Mouse (Mus musculus): ENCODE measurements at regions not wholly inside any gene's neighbourhood (a gene's known extent, or its start where the extent isn't known, plus 50 kb on each side); places are given as distances from the start of the nearest gene placed in this dataset.
"Not testable (repeated sequence)": the region's sequence is repeated elsewhere in the genome, so short reads cannot be mapped to it uniquely, and the experiment has no call there.

- no peaks in the 10 kb centered on the region for H3K4me1 ChIP-seq (ENCODE audit: control insufficient read depth, insufficient read depth, low read length)
- H3K9me3 ChIP-seq (replicated peaks; ENCODE audit: control insufficient read depth, low read length): no peaks in the 10 kb centered on the region
- H3K27ac ChIP-seq (ENCODE audit: low read length): no peak overlapping the region
- no peak for ATAC-seq (ENCODE audit: insufficient read depth, low FRiP score)
- H3K4me2 ChIP-seq (ENCODE audit: low read depth, low read length): no peak overlapping the region
- no peak overlapping the region for H3K9ac ChIP-seq (ENCODE audit: low read length)
- no peaks in the 10 kb centered on the region for H3K36me3 ChIP-seq (ENCODE audit: control insufficient read depth, insufficient read depth, low read length)
- H3K27me3 ChIP-seq (ENCODE audit: control insufficient read depth, insufficient read depth, low read length): no peaks in the 10 kb centered on the region
- no peak overlapping the region for H3K4me3 ChIP-seq (replicated peaks; ENCODE audit: low read length)
- 35% methylated on average over 8 of the region's 8 CpGs for WGBS
Observed at GRCm38 (mm10) chr15:52464226-52465138, 1420.2 kb upstream of the Gm7489 start.

GRCm38 (mm10) chr15:52478124-52478523 lies 1406.6 kb upstream of the Gm7489 start:
- H3K36me3 ChIP-seq (ENCODE audit: control insufficient read depth, insufficient read depth, low read length); H3K4me2 ChIP-seq (ENCODE audit: low read depth, low read length); H3K27me3 ChIP-seq (ENCODE audit: control insufficient read depth, insufficient read depth, low read length); H3K9ac ChIP-seq (ENCODE audit: low read length); H3K4me3 ChIP-seq (replicated peaks; ENCODE audit: low read length); H3K4me1 ChIP-seq (ENCODE audit: control insufficient read depth, insufficient read depth, low read length); ATAC-seq (ENCODE audit: insufficient read depth, low FRiP score); H3K9me3 ChIP-seq (replicated peaks; ENCODE audit: control insufficient read depth, low read length); H3K27ac ChIP-seq (ENCODE audit: low read length): not testable (repeated sequence)
- WGBS: 90% methylated on average over 14 of the region's 20 CpGs

DNA sequence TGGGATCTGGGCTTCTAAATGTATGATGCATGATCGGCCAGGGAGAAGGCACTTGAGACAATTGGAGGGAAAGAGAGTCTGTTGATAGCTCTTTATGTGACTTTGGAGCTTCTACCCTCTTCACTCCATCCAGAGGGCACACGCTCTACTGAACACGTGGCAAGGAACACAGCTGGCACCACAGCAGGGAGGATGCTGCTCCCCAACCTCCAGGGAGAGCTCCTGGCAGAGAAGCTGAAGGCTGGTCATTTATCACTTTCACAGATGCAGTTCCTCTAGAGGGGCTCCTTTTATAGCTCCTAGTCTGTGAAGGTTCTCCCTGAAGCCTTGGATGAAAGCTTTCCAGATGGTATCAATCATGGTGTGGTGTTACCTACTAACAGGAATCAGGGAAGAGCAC lies 1403.9 kb upstream of the Gm7489 start:
- no peaks in the 10 kb centered on the region for H3K36me3 ChIP-seq (ENCODE audit: control insufficient read depth, insufficient read depth, low read length)
- H3K27me3 ChIP-seq (ENCODE audit: control insufficient read depth, insufficient read depth, low read length): no peaks in the 10 kb centered on the region
- no peak overlapping the region for H3K27ac ChIP-seq (ENCODE audit: low read length)
- no peaks in the 10 kb centered on the region for H3K9me3 ChIP-seq (replicated peaks; ENCODE audit: control insufficient read depth, low read length)
- H3K4me3 ChIP-seq (replicated peaks; ENCODE audit: low read length): no peak overlapping the region
- H3K4me1 ChIP-seq (ENCODE audit: control insufficient read depth, insufficient read depth, low read length): no peaks in the 10 kb centered on the region
- ATAC-seq (ENCODE audit: insufficient read depth, low FRiP score): no peak
- no peak overlapping the region for H3K4me2 ChIP-seq (ENCODE audit: low read depth, low read length)
- WGBS: 38% methylated on average over 3 of the region's 3 CpGs
- H3K9ac ChIP-seq (ENCODE audit: low read length): no peak overlapping the region

- Histone ChIP-seq H3K4me1 (ENCODE audit: control insufficient read depth, insufficient read depth, low read length) (no peaks in the 10 kb centered on the region), H3K4me2 (ENCODE audit: low read depth, low read length) (no peak overlapping the region), H3K27me3 (ENCODE audit: control insufficient read depth, insufficient read depth, low read length) (no peaks in the 10 kb centered on the region), H3K36me3 (ENCODE audit: control insufficient read depth, insufficient read depth, low read length) (no peaks in the 10 kb centered on the region), H3K9me3 (replicated peaks; ENCODE audit: control insufficient read depth, low read length) (no peaks in the 10 kb centered on the region), H3K4me3 (replicated peaks; ENCODE audit: low read length) (no peak overlapping the region), H3K9ac (ENCODE audit: low read length) (no peak overlapping the region), H3K27ac (ENCODE audit: low read length) (no peak overlapping the region)
- WGBS: 53% methylated on average over 5 of the region's 5 CpGs
- no peak for ATAC-seq (ENCODE audit: insufficient read depth, low FRiP score)
Observed at GRCm38 (mm10) chr15:52483598-52484165, 1401.0 kb upstream of the Gm7489 start.

- ATAC-seq (ENCODE audit: insufficient read depth, low FRiP score): no peak
- Histone ChIP-seq H3K36me3 (ENCODE audit: control insufficient read depth, insufficient read depth, low read length) (no peaks in the 10 kb centered on the region), H3K27me3 (ENCODE audit: control insufficient read depth, insufficient read depth, low read length) (no peaks in the 10 kb centered on the region), H3K4me1 (ENCODE audit: control insufficient read depth, insufficient read depth, low read length) (no peaks in the 10 kb centered on the region), H3K9ac (ENCODE audit: low read length) (no peak overlapping the region), H3K27ac (ENCODE audit: low read length) (no peak overlapping the region), H3K9me3 (replicated peaks; ENCODE audit: control insufficient read depth, low read length) (no peaks in the 10 kb centered on the region), H3K4me3 (replicated peaks; ENCODE audit: low read length) (no peak overlapping the region), H3K4me2 (ENCODE audit: low read depth, low read length) (no peak overlapping the region)
- 65% methylated on average over 5 of the region's 5 CpGs for WGBS
Observed at GRCm38 (mm10) chr15:52484276-52484675, 1400.4 kb upstream of the Gm7489 start.

DNA sequence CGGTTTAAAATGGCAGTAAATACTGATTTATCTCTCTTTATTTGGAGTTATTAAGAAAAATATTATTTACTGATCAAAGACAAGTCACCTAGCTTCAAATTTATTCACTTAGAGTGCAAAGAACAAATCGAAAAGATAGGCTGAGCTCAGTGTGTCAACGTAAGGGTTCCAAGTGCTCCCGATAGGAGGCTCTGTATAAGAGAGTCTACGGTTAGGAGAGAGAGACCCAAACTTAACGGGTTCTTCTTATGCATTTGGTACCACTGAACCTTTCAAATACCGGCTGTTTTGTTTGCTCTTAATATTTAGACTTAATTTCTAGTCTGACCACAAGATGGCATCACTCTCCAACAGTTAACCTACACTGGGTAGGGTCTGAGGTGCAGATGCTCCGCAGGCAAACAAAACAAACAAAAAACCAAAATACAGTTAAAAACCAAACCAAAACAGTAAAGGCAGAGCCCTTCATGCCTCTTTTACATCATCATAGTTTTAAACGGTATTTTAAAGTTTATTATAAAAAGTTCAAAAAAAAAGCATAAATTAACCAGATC lies 1379.4 kb upstream of the Gm7489 start:
- no peak overlapping the region for H3K27ac ChIP-seq (ENCODE audit: low read length)
- no peak overlapping the region for H3K4me3 ChIP-seq (replicated peaks; ENCODE audit: low read length)
- H3K9me3 ChIP-seq (replicated peaks; ENCODE audit: control insufficient read depth, low read length): no peaks in the 10 kb centered on the region
- 33% methylated on average over 9 of the region's 9 CpGs for WGBS
- no peak overlapping the region for H3K9ac ChIP-seq (ENCODE audit: low read length)
- no peak for ATAC-seq (ENCODE audit: insufficient read depth, low FRiP score)
- H3K27me3 ChIP-seq (ENCODE audit: control insufficient read depth, insufficient read depth, low read length): no peaks in the 10 kb centered on the region
- H3K4me2 ChIP-seq (ENCODE audit: low read depth, low read length): no peak overlapping the region
- no peaks in the 10 kb centered on the region for H3K4me1 ChIP-seq (ENCODE audit: control insufficient read depth, insufficient read depth, low read length)
- no peaks in the 10 kb centered on the region for H3K36me3 ChIP-seq (ENCODE audit: control insufficient read depth, insufficient read depth, low read length)

- no peak overlapping the region for H3K27ac ChIP-seq (ENCODE audit: low read length)
- H3K36me3 ChIP-seq (ENCODE audit: control insufficient read depth, insufficient read depth, low read length): no peaks in the 10 kb centered on the region
- H3K9ac ChIP-seq (ENCODE audit: low read length): no peak overlapping the region
- WGBS: 4% methylated on average over 7 of the region's 7 CpGs
- no peaks in the 10 kb centered on the region for H3K27me3 ChIP-seq (ENCODE audit: control insufficient read depth, insufficient read depth, low read length)
- H3K4me2 ChIP-seq (ENCODE audit: low read depth, low read length): no peak overlapping the region
- no peaks in the 10 kb centered on the region for H3K4me1 ChIP-seq (ENCODE audit: control insufficient read depth, insufficient read depth, low read length)
- H3K4me3 ChIP-seq (replicated peaks; ENCODE audit: low read length): no peak overlapping the region
- no peak for ATAC-seq (ENCODE audit: insufficient read depth, low FRiP score)
- H3K9me3 ChIP-seq (replicated peaks; ENCODE audit: control insufficient read depth, low read length): no peaks in the 10 kb centered on the region
Observed at GRCm38 (mm10) chr15:52506930-52507329, 1377.8 kb upstream of the Gm7489 start.

- Histone ChIP-seq H3K9me3 (replicated peaks; ENCODE audit: control insufficient read depth, low read length) (no peaks in the 10 kb centered on the region), H3K4me1 (ENCODE audit: control insufficient read depth, insufficient read depth, low read length) (no peaks in the 10 kb centered on the region), H3K27me3 (ENCODE audit: control insufficient read depth, insufficient read depth, low read length) (no peaks in the 10 kb centered on the region), H3K4me2 (ENCODE audit: low read depth, low read length) (no peak overlapping the region), H3K4me3 (replicated peaks; ENCODE audit: low read length) (no peak overlapping the region), H3K9ac (ENCODE audit: low read length) (no peak overlapping the region), H3K27ac (ENCODE audit: low read length) (no peak overlapping the region), H3K36me3 (ENCODE audit: control insufficient read depth, insufficient read depth, low read length) (no peaks in the 10 kb centered on the region)
- 50% methylated on average over 2 of the region's 2 CpGs for WGBS
- ATAC-seq (ENCODE audit: insufficient read depth, low FRiP score): no peak
Observed at GRCm38 (mm10) chr15:52508609-52509008, 1376.1 kb upstream of the Gm7489 start.

DNA sequence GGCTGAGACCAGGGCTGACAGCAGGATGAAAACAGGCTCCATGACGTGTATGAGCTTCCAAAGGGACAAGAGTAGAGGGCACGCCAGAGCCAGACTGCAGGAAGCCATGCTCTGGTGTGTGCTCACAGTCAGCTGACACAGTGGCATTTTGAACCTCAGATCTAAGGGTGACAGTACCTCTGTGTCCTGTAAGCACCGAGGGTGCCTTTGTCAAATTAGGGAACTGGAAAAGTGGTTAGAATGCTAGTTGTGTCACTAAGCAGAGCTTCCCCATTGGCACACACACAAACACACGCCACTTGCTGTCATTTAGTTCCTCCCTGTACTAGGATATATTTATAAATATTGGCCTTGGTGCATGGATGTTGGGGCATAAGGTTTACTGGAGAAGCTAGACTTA lies 1374.6 kb upstream of the Gm7489 start:
- Histone ChIP-seq H3K4me2 (ENCODE audit: low read depth, low read length) (no peak overlapping the region), H3K9me3 (replicated peaks; ENCODE audit: control insufficient read depth, low read length) (no peaks in the 10 kb centered on the region), H3K4me1 (ENCODE audit: control insufficient read depth, insufficient read depth, low read length) (no peaks in the 10 kb centered on the region), H3K27ac (ENCODE audit: low read length) (no peak overlapping the region), H3K27me3 (ENCODE audit: control insufficient read depth, insufficient read depth, low read length) (no peaks in the 10 kb centered on the region), H3K36me3 (ENCODE audit: control insufficient read depth, insufficient read depth, low read length) (no peaks in the 10 kb centered on the region), H3K4me3 (replicated peaks; ENCODE audit: low read length) (no peak overlapping the region), H3K9ac (ENCODE audit: low read length) (no peak overlapping the region)
- no peak; the same call in 1 of the 2 replicates for ATAC-seq (ENCODE audit: insufficient read depth, low FRiP score)
- WGBS: 63% methylated on average over 4 of the region's 4 CpGs
